Mouse (Mus musculus): ENCODE data around the gene Rpl23.
"Not testable (repeated sequence)": the region's sequence is repeated elsewhere in the genome, so short reads cannot be mapped to it uniquely, and the experiment has no call there.

GRCm38 (mm10) chr11:97790778-97791438, 8.7 kb upstream of the Rpl23 start:
- not testable (repeated sequence) for TF ChIP-seq CTCF, EP300 (IDR thresholded peaks at IDR 0.05; ENCODE audit: low read depth)

Data from liver, embryonic 14.5 days (tissue).